Mouse (Mus musculus): ENCODE measurements around the gene Mthfr. TPM values are rescaled to one million over a fixed set of nuclear protein-coding genes. Genes with fewer than 3 reads are reported as not detected.

The Mthfr gene
- polyA plus RNA-seq, 1 experiment from 2014 or later = 9.8 TPM

GRCm38 (mm10) chr4:148082257-148083044, 43.6 kb downstream of the Mthfr start:
- Histone ChIP-seq H3K4me3 (replicated peaks) (no peak overlapping the region), H3K27me3 (no peaks in the 10 kb centered on the region), H3K9me3 (replicated peaks) (no peaks in the 10 kb centered on the region), H3K4me1 (replicated peaks) (peaks cover 54% of the 10 kb centered on the region), H3K36me3 (replicated peaks) (peaks cover 17% of the 10 kb centered on the region), H3K4me2 (peak overlapping the region; percentile 48), H3K9ac (0 out of 2 replicates have a peak overlapping the region, but pooled peaks have one; percentile 18), H3K27ac (replicated peaks) (peak overlapping the region; percentile 57)
- ATAC-seq (ENCODE audit: insufficient read depth) = peak; percentile 57
- WGBS (ENCODE audit: insufficient replicate concordance) = 24% methylated on average over 12 of the region's 12 CpGs

- no peak for ATAC-seq (ENCODE audit: insufficient read depth)
- no peak overlapping the region for H3K4me3 ChIP-seq (replicated peaks)
- H3K4me2 ChIP-seq = peak overlapping the region; percentile 48
- no peaks in the 10 kb centered on the region for H3K27me3 ChIP-seq
- H3K27ac ChIP-seq (replicated peaks) = peak overlapping the region; percentile 57
- peaks cover 17% of the 10 kb centered on the region for H3K36me3 ChIP-seq (replicated peaks)
- H3K9me3 ChIP-seq (replicated peaks) = no peaks in the 10 kb centered on the region
- no peak overlapping the region for H3K9ac ChIP-seq
- 21% methylated on average over 21 of the region's 21 CpGs for WGBS (ENCODE audit: insufficient replicate concordance)
- H3K4me1 ChIP-seq (replicated peaks) = peaks cover 63% of the 10 kb centered on the region
Observed at GRCm38 (mm10) chr4:148083176-148083899, 44.5 kb downstream of the Mthfr start.

- peaks cover 17% of the 10 kb centered on the region for H3K36me3 ChIP-seq (replicated peaks)
- no peaks in the 10 kb centered on the region for H3K9me3 ChIP-seq (replicated peaks)
- no peak for ATAC-seq (ENCODE audit: insufficient read depth)
- no peaks in the 10 kb centered on the region for H3K27me3 ChIP-seq
- H3K4me1 ChIP-seq (replicated peaks) = peaks cover 64% of the 10 kb centered on the region
- WGBS (ENCODE audit: insufficient replicate concordance) = 29% methylated on average over 8 of the region's 8 CpGs
- no peak overlapping the region for H3K4me3 ChIP-seq (replicated peaks)
- H3K9ac ChIP-seq = no peak overlapping the region
- H3K27ac ChIP-seq (replicated peaks) = 0 out of 2 replicates have a peak overlapping the region, but pooled peaks have one; percentile 48
- H3K4me2 ChIP-seq = peak overlapping the region; percentile 48
Observed at GRCm38 (mm10) chr4:148084261-148084714, 45.4 kb downstream of the Mthfr start.

GRCm38 (mm10) chr4:148085131-148085906, 46.4 kb downstream of the Mthfr start:
- Histone ChIP-seq H3K4me2 (peak overlapping the region; percentile 87; the same call in 1 of the 2 replicates), H3K9me3 (replicated peaks) (no peaks in the 10 kb centered on the region), H3K27ac (replicated peaks) (0 out of 2 replicates have a peak overlapping the region, but pooled peaks have one; percentile 45), H3K4me1 (replicated peaks) (peaks cover 64% of the 10 kb centered on the region), H3K36me3 (replicated peaks) (peaks cover 10% of the 10 kb centered on the region; the same call in 1 of the 2 replicates), H3K4me3 (replicated peaks) (no peak overlapping the region), H3K9ac (no peak overlapping the region), H3K27me3 (no peaks in the 10 kb centered on the region)
- no peak for ATAC-seq (ENCODE audit: insufficient read depth)
- WGBS (ENCODE audit: insufficient replicate concordance) = 58% methylated on average over 10 of the region's 10 CpGs

- 0 out of 2 replicates have a peak overlapping the region, but pooled peaks have one; percentile 45 for H3K27ac ChIP-seq (replicated peaks)
- no peak overlapping the region for H3K9ac ChIP-seq
- peaks cover 4% of the 10 kb centered on the region; the same call in 1 of the 2 replicates for H3K36me3 ChIP-seq (replicated peaks)
- no peak for ATAC-seq (ENCODE audit: insufficient read depth)
- WGBS (ENCODE audit: insufficient replicate concordance) = 66% methylated on average over 3 of the region's 3 CpGs
- H3K4me1 ChIP-seq (replicated peaks) = peaks cover 64% of the 10 kb centered on the region
- no peaks in the 10 kb centered on the region for H3K27me3 ChIP-seq
- H3K4me3 ChIP-seq (replicated peaks) = no peak overlapping the region
- H3K4me2 ChIP-seq = peak overlapping the region; percentile 87; the same call in 1 of the 2 replicates
- H3K9me3 ChIP-seq (replicated peaks) = no peaks in the 10 kb centered on the region
Observed at GRCm38 (mm10) chr4:148085907-148086305, 47.0 kb downstream of the Mthfr start.

GRCm38 (mm10) chr4:148087091-148087906, 48.4 kb downstream of the Mthfr start:
- Histone ChIP-seq H3K27ac (replicated peaks) (peak overlapping the region; percentile 71), H3K36me3 (replicated peaks) (no peaks in the 10 kb centered on the region), H3K4me1 (replicated peaks) (peaks cover 60% of the 10 kb centered on the region), H3K9ac (peak overlapping the region; percentile 73), H3K27me3 (no peaks in the 10 kb centered on the region), H3K4me3 (replicated peaks) (peak overlapping the region; percentile 71), H3K9me3 (replicated peaks) (no peaks in the 10 kb centered on the region), H3K4me2 (peak overlapping the region; percentile 87)
- ATAC-seq (ENCODE audit: insufficient read depth) = peak; percentile 22
- 4% methylated on average over 30 of the region's 30 CpGs for WGBS (ENCODE audit: insufficient replicate concordance)

DNA sequence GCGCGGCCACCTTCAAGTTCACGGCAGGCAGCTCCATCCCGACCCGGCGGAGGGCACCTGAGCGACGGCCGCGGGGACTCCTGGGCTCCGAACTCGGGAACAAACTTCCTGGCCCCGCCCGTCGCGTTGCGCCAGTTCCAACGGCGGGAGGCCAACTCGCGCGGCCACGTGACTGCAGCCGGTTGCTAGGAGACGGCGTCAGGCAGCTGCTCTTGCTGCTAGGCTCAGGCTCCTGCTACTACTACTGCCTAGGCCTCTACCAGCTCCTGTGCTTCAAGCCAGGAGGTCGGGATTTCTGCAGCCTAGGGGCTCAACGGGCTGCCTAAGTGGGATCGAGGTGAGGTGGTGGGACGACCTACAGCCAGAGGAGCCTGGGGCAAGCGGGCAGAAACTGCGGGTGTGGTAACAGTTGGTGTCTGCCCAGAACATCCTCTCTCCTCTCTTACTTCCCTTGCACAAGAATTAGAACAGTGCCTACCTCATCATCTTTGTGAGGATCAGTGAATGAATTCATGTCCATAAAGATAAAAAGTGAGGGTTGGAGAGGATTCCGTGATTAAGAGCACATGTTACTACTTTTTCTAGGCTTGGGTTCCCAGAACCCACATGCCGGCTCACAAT, 49.1 kb downstream of the Mthfr start, which contains the start of gene Agtrap:
Agtrap (minus strand) TSS at position 125 of the 621 bp plus-strand sequence.
- no peaks in the 10 kb centered on the region for H3K9me3 ChIP-seq (replicated peaks)
- peak within 1 kb of the TSS; percentile 73 for H3K9ac ChIP-seq
- H3K4me1 ChIP-seq (replicated peaks) = peaks cover 53% of the 10 kb centered on the region
- 7% methylated on average over 34 of the region's 34 CpGs for WGBS (ENCODE audit: insufficient replicate concordance)
- H3K27ac ChIP-seq (replicated peaks) = peak within 1 kb of the TSS; percentile 71
- H3K36me3 ChIP-seq (replicated peaks) = no peaks in the 10 kb centered on the region
- H3K4me2 ChIP-seq = peak within 1 kb of the TSS; percentile 87
- H3K4me3 ChIP-seq (replicated peaks) = peak within 1 kb of the TSS; percentile 71
- no peaks in the 10 kb centered on the region for H3K27me3 ChIP-seq
- peak; percentile 75 for ATAC-seq (ENCODE audit: insufficient read depth)

- Histone ChIP-seq H3K4me1 (replicated peaks) (peaks cover 41% of the 10 kb centered on the region), H3K4me2 (no peak overlapping the region), H3K36me3 (replicated peaks) (no peaks in the 10 kb centered on the region), H3K9ac (no peak overlapping the region), H3K27me3 (no peaks in the 10 kb centered on the region), H3K27ac (replicated peaks) (no peak overlapping the region), H3K9me3 (replicated peaks) (no peaks in the 10 kb centered on the region), H3K4me3 (replicated peaks) (no peak overlapping the region)
- 66% methylated on average over 4 of the region's 4 CpGs for WGBS (ENCODE audit: insufficient replicate concordance)
- ATAC-seq (ENCODE audit: insufficient read depth) = no peak
Observed at GRCm38 (mm10) chr4:148089166-148089565, 50.3 kb downstream of the Mthfr start.

- H3K27ac ChIP-seq (replicated peaks) = no peak overlapping the region
- ATAC-seq (ENCODE audit: insufficient read depth) = no peak
Observed at GRCm38 (mm10) chr4:148091181-148091580, 52.3 kb downstream of the Mthfr start.

More at GRCm38 (mm10) chr4:148091181-148091580, 52.3 kb downstream of the Mthfr start:
- Histone ChIP-seq H3K9ac (no peak overlapping the region), H3K9me3 (replicated peaks) (no peaks in the 10 kb centered on the region), H3K36me3 (replicated peaks) (no peaks in the 10 kb centered on the region), H3K4me3 (replicated peaks) (no peak overlapping the region), H3K4me2 (no peak overlapping the region), H3K4me1 (replicated peaks) (peaks cover 22% of the 10 kb centered on the region), H3K27me3 (no peaks in the 10 kb centered on the region)
- WGBS (ENCODE audit: insufficient replicate concordance) = 79% methylated on average over 1 of the region's 1 CpGs
